Mouse (Mus musculus) left cerebral cortex, adult 8-10 months (tissue): Measurements from ENCODE around the gene Fgfr2. TPM values are rescaled to one million over a fixed set of nuclear protein-coding genes. Genes with fewer than 3 reads are reported as not detected.
"Not testable (repeated sequence)": the region's sequence is repeated elsewhere in the genome, so short reads cannot be mapped to it uniquely, and the experiment has no call there.

Experiments used
- DNase-seq, 2 experiments: peaks; one replicate each; pipeline ENCODE4 v3.0.0; 2022; ENCODE audit warnings: low spot score in 2 of 2
- total RNA-seq, 4 experiments: library from RNA; stranded (reverse); gene quantifications; 2 replicates each; pipeline ENCODE4 v1.2.4; 2022

The Fgfr2 gene
- total RNA-seq, 4 experiments from 2014 or later, result 50.6 to 73.1 (median 64.8) TPM

GRCm38 (mm10) chr7:132475069-132475468 lies 648.1 kb downstream of the Fgfr2 start:
- DNase-seq, result peak; percentile 32 to 60

DNA sequence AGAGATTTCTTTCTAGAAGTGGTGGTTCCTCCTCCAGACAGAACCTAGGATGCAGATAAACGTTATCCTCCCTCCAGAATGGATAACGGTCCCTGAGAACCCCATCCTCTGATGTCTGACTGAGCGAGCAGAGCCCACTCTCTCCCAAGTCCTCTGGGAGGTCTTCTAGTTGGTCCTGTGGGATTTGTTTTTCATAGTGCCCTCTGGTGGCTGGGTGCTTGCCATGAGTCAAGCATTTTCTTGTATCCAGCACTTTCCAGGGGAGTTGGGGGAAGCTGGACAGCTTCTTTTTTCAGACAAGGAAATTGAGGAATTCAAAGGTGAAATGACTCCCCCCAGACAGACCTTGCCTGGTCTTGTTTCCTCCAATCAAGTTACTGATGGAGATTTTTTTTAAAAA lies 651.8 kb downstream of the Fgfr2 start:
- peak in 1 of 2 experiments; percentile 14 for DNase-seq

DNA sequence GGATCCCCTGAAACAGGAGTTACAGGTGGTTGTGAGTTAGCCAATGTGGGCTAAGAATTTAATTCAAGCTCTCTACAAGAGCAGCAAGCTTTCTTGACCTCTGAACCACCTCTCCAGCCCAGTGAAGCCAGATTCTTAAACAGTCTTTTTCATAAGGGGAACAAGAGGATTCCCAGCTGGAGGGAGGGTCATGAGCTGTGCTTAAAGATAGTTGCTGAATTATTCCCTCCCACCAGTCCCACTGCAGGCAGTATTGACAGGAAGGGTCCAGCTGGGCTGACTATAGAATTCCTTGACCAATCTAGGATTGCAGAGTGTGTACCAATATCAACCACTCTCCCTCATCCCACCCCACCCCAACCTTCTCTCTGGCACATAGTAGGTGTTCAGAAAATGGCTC lies 654.8 kb downstream of the Fgfr2 start:
- DNase-seq, result no peak

DNA sequence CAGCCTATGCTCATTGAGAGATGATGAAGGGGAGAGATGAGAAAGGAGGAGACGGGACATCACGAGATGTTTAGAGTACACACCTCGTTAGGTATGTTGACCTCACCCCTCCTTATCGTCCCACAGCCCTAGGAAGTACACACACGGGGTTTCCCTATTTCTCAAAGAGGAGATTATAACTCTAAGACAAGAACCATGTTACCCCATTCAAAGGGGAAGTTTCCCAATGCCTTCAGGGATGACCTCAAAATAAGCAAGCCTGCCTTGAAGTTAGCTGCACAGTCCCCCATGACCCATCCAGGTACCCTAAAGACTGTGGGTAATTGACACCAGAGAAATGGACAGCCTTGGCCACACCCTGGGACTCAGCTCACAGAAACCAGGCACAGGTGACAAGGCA lies 657.3 kb downstream of the Fgfr2 start:
- DNase-seq, result no peak

DNA sequence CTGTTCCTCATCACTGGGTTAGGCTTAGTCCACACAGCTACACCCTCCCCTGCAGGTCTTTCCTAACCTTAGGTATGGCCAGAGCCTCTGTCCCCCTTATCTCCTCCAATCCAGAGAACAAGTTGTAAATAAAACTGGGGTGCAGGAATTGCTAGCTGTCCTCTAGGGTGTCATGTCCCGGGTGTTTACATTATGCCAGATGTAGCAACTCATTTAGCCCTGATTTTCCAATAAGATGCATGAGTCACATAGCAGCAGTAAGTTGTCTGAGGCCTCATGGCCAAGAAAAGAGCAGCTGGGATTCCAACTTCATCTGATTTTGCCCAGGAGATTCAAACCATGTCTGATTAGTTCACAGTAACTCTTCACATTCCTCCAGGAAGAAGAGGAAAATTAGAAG lies 658.3 kb downstream of the Fgfr2 start:
- DNase-seq, result no peak

DNA sequence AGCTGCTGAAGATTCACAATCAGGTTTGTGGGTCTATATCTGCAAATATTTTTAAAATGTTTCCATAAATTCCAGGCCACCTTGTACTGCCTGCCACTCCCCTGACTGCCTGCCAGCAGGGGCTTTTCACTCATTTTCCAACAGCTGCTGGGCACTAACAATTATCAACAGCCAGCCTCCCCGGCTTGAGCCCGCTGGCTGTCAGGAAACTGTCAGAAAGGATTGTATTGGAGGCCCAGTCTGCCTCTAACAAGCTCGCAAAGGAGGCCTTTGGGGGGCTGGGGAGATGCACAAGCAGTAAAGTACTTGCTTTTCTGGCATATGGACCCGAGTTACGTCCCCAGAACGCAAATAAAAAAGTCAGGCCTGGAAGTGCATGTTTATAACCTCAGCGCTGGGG lies 664.7 kb downstream of the Fgfr2 start:
- DNase-seq, result no peak

DNA sequence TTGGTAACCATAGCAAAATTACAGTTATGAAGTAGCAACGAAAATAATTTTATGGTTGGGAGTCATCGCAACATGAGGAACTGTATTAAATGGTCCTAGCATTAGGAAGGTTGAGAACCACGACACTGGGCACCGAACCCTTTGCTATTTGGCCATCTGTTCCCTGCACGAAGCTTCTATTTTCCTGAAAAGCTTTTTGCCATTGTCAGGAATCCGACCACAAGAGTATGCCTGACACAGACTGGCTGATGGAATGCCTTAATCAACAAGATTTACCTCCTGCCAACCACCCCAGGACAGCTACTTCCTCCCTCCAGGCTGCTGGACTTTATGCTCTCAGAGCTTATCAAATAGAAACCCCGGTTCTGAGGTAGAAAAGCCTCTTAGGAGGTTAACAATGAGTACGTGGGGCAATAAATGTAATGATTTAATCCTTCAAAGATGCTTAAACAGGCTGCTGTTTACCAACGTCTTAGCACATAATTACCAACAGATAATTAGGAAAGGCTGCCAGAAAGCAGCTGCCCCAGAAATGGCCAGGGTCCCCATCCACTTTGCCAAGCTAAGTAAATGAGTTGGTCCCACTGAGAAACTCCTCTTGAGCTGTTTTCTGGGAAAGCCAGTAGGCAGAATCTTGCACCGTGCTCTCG lies 668.0 kb downstream of the Fgfr2 start:
- no peak for DNase-seq

- DNase-seq, result no peak
Measured at GRCm38 (mm10) chr7:132449891-132450735, 673.0 kb downstream of the Fgfr2 start.

DNA sequence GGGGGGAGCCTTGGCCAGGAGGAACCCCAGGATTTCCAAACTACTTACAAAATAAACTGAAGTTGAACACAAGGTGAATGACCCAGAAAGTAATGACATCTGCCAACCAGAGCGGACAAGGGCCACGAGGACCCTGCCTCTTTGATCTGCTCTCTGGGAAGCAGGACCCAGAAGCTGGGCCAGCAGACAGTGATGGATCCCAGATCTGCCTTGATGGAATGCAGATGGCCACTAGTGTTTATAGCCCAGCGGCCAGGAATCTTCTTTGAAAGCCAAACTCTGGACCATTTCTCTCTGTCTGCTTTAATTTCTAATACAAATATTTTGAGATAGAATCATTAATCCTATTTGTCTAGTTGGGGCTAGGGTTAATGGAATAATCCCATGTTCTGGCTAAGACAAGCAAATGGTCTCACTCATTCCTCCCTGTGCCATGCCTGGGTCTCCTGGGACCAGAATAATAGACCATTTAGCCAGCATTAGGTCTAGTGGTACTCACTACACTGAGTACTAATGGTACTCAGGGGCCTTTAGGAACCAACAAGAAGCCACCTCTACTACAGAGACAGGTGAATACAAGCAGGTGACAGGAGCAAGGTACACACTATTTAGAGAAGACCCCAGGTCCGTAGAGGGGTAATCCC lies 674.5 kb downstream of the Fgfr2 start:
- no peak for DNase-seq

- no peak for DNase-seq
Measured at GRCm38 (mm10) chr7:132447558-132447957, 675.6 kb downstream of the Fgfr2 start.

GRCm38 (mm10) chr7:132446841-132447240 lies 676.3 kb downstream of the Fgfr2 start:
- no peak for DNase-seq

- DNase-seq, result no peak
Measured at GRCm38 (mm10) chr7:132444221-132444620, 678.9 kb downstream of the Fgfr2 start.

GRCm38 (mm10) chr7:132443769-132444168 lies 679.4 kb downstream of the Fgfr2 start:
- no peak for DNase-seq

- no peak for DNase-seq
Measured at GRCm38 (mm10) chr7:132443134-132443533, 680.0 kb downstream of the Fgfr2 start.

- DNase-seq, result not testable (repeated sequence)
Measured at GRCm38 (mm10) chr7:132442133-132442763, 680.9 kb downstream of the Fgfr2 start.

GRCm38 (mm10) chr7:132439916-132440315 lies 683.2 kb downstream of the Fgfr2 start:
- no peak for DNase-seq

GRCm38 (mm10) chr7:132438060-132438459 lies 685.1 kb downstream of the Fgfr2 start:
- no peak for DNase-seq

GRCm38 (mm10) chr7:132437431-132437830 lies 685.7 kb downstream of the Fgfr2 start:
- no peak for DNase-seq

- DNase-seq, result no peak
Measured at GRCm38 (mm10) chr7:132435486-132436055, 687.6 kb downstream of the Fgfr2 start.

GRCm38 (mm10) chr7:132429324-132429723 lies 693.8 kb downstream of the Fgfr2 start:
- no peak for DNase-seq

DNA sequence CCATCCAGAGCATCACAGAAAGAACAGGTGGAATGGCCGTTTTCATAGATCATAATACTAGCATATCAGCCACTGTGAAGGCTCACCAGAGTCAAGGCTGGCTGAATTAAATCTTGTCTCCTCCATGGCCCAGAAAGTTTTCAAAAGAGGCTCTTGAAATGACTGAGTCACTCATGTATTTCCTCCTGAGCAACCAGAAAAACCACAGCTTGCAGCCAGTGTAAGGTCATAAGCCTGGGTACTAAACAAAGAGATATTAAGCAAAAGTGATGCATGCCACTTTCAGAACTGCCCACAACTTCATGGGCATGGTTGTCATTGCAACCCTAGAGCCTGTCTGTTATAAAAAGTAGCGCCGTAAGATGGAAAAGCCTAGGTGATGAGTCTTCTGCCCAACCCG lies 694.8 kb downstream of the Fgfr2 start:
- no peak for DNase-seq
